Mouse (Mus musculus) embryonic fibroblast, embryonic 13.5 days (primary cell): ENCODE data around the gene Psma4. TPM values are rescaled to one million over a fixed set of nuclear protein-coding genes. Genes with fewer than 3 reads are reported as not detected.

Experiments used
- H3K27ac ChIP-seq: 2 replicates; pipeline ENCODE4 v1.5.1; 2012; ENCODE audit warnings: low read length, control low read depth, inconsistent platforms; ENCODE audit not compliant: insufficient read depth
- H3K4me1 ChIP-seq: 2 replicates; pipeline ENCODE4 v1.6.1; 2011; ENCODE audit warnings: low read length; ENCODE audit not compliant: control insufficient read depth, insufficient read depth
- H3K4me3 ChIP-seq: 2 replicates; pipeline ENCODE4 v1.5.1; 2011; ENCODE audit warnings: mild to moderate bottlenecking, control low read depth, low read length; ENCODE audit not compliant: insufficient read depth
- CTCF ChIP-seq: IDR thresholded peaks from 2 replicates; pipeline ENCODE4 v1.5.1; 2011; ENCODE audit warnings: mild to moderate bottlenecking, control low read depth, low read length, moderate library complexity, borderline replicate concordance; ENCODE audit not compliant: insufficient read depth
- POLR2A ChIP-seq: IDR thresholded peaks from 2 replicates; pipeline ENCODE4 v1.6.1; 2011; ENCODE audit warnings: low read depth, mild to moderate bottlenecking, control low read depth, low read length, moderate library complexity
- polyA plus RNA-seq: library from polyadenylated mRNA; stranded (reverse); fragments of >200 nt; gene quantifications from 2 replicates; pipeline ENCODE4 v1.2.4, GENCODE M21; 2011; ENCODE audit warnings: low read depth; ENCODE audit not compliant: missing spikeins, insufficient read length

Psma4 gene
- polyA plus RNA-seq, 1 experiment = 265 TPM

DNA sequence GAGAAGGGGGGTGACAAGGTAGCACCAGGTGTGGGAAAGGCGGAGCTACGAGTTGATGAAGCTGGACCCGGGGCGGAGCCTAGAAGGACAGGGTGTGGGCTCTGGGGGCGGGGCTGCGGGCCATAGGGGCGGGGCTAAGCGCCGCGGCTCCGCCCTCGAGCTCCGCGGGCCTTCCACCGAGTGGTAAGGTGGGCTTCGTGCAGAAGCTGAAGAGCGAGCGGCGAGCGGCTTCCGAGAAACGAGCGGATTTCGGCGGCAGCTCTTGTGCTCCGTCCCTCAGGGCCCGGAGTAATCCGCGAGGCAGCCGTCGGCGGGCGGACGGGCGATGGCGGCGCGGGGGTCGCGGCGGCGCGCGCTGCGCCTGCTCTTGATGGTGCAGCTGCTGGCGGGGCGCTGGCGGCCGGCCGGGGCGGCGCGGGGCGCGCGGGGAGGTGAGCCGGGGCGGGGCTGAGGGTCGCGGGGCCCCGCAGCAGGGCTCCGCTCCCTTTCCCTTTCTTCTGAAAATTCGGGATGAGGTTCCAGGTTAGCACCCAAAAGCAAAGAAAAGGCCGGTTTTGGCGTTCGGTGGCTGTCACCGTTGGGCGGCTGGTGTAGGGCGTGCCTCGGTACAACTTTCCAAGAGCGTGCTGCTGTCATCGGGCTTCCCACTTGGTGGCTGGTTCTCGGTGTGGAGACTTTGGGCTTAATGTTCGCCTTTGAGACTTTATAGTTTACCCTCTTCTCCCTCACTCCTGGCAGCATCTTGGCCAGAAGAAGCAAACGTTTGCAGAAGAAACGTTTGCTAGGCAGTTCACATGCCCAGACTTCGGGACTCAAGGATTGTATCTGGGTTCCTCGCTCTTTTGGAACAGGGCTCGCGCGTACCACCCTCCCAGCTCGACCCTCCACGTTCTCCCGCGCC, 31.0 kb downstream of the Psma4 start:
- TF ChIP-seq CTCF = no peak
- TF ChIP-seq POLR2A = no peak
- Histone ChIP-seq H3K4me3 (peak overlapping the region; percentile 29), H3K4me1 (no peaks in the 10 kb centered on the region), H3K27ac (no peak overlapping the region)

DNA sequence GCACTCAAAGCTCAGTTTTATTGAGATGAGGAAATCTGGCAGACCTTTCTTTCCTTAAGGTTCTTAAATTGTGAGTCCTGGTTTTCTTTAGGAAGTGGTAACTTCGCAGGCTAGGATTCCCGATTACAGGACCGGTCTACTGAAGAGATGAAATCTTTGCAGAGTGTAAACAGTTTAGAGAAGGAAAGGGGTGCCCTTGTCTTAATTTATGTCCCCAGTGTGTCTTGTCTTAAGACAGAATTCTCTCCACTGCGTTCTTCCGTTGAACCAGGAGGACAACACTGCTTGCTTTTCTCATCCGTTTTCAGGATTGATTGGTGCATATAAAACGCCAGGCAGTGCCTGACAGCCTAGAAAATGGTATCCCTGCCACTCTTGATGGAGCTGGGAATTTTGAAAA, 31.8 kb downstream of the Psma4 start:
- Histone ChIP-seq H3K4me1 (no peaks in the 10 kb centered on the region), H3K4me3 (no peak overlapping the region), H3K27ac (no peak overlapping the region)
- TF ChIP-seq POLR2A (no peak), CTCF (no peak)

DNA sequence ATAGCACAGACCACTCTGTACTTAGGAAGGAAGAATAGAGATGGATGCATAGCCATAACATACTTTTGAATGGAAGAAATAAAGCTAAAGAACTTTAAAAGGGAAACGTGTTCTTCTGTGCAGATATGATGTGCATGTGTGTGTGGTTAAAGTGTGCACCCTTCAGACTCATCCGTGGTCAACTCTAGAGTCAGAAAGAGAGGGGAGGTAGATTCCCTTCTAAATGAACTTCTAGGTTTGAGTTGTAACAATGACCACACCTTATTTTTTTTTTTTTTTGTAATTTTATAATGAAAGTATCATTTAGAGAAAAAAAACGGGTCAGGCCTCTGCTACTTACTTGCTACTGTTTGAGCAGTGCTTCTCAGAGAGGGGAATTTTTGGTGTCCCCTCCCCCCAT, 39.8 kb downstream of the Psma4 start:
- Histone ChIP-seq H3K27ac (no peak overlapping the region), H3K4me1 (no peaks in the 10 kb centered on the region), H3K4me3 (no peak overlapping the region)
- TF ChIP-seq POLR2A (no peak), CTCF (no peak)

DNA sequence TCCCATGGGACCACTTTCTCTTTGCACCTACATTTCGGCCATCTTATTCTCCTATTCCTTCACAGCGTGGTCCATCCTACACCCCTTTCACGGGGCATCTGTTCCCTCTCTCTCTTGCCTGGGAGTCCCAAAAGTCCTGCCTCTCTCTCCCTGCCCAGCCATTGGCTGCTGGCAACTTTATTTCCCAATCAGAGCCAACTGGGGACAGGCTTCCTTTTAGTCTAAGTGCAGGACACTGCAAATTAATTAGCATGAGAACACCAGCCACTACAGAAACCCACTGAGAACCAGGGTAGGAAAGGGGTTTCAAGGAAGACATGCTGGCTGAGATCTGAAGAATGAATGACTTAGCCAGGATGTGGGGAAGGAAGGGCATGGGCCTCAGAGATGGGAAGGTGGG, 43.8 kb downstream of the Psma4 start:
- Histone ChIP-seq H3K27ac (no peak overlapping the region), H3K4me3 (no peak overlapping the region), H3K4me1 (no peaks in the 10 kb centered on the region)
- no peak for TF ChIP-seq POLR2A

DNA sequence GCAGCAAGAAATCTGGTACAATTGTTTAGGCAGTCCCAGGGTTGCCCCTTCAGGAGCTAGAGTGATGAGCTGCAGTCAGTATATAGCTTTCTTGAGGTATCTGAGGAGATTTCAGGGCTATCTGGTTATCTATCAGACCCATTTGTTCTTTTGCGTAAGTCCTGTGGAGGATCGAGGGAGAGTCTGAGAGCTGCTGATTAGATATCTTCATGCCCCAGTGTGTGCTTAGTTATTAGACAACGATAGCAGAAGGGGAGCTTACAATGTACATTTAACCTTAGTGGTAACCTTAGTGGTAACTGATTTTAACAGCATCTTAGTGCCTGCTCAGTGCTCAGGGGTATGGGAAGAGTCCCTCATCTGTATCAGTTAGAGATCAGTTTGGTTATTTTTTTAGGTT, 45.1 kb downstream of the Psma4 start:
- TF ChIP-seq POLR2A = no peak
- no peak for TF ChIP-seq CTCF
- no peak overlapping the region for H3K27ac ChIP-seq
- no peaks in the 10 kb centered on the region for H3K4me1 ChIP-seq
- no peak overlapping the region for H3K4me3 ChIP-seq

DNA sequence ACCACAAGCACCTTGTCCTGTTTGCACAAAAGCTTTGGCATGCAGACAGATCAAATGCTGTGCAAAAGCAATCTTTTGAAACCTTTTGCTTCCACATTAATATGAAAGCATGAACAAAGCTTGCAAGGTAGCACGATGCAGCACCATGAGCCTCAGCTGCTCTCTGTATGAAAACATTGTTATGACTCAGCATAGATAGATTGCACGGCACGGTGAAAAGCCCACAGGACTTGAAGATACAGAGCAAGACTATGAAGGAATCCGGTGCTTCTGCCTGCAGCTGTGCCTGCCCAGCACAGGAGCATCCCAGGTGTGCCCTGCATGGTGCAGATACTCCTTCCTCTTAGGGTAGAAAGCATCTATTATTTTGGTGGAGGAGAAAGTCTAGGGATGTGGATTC, 53.0 kb downstream of the Psma4 start:
- no peak overlapping the region for H3K27ac ChIP-seq
- TF ChIP-seq POLR2A (no peak), CTCF (no peak)
- no peaks in the 10 kb centered on the region for H3K4me1 ChIP-seq
- H3K4me3 ChIP-seq = no peak overlapping the region

Other genes starting within 250 kb of the Psma4 start
- gene Wdr61, start 216.3 kb upstream of the Psma4 start, polyA plus RNA-seq = 80.0 and 81.6 TPM in 2 replicates
- gene Crabp1, start 186.0 kb upstream of the Psma4 start, polyA plus RNA-seq = 344 and 514 TPM in 2 replicates
- 70.4 and 78.4 TPM in 2 replicates for gene Ireb2, start 87.0 kb upstream of the Psma4 start, polyA plus RNA-seq
- 8.2 TPM in 2 replicates for gene Hykk, start 33.5 kb upstream of the Psma4 start, polyA plus RNA-seq
- gene AY074887, start 208 bp downstream of the Psma4 start, polyA plus RNA-seq = 0.65 and 4.8 TPM in 2 replicates
- gene Chrna5, start 30.1 kb downstream of the Psma4 start, polyA plus RNA-seq = not detected in 2 replicates
- gene Chrna3, start 75.8 kb downstream of the Psma4 start, polyA plus RNA-seq = not detected in 2 replicates
- gene Chrnb4, start 98.0 kb downstream of the Psma4 start, polyA plus RNA-seq = not detected in 2 replicates
- 33.4 and 40.7 TPM in 2 replicates for gene Ube2q2, start 198.1 kb downstream of the Psma4 start, polyA plus RNA-seq